Mouse (Mus musculus) left cerebral cortex, postnatal 14 days (tissue): Measurements from ENCODE around the gene Exoc3l. TPM values are rescaled to one million over a fixed set of nuclear protein-coding genes. Genes with fewer than 3 reads are reported as not detected.
A peak's percentile ranks its signal among the peaks of the same experiment; 100 is the strongest.
"Not testable (repeated sequence)": the region's sequence is repeated elsewhere in the genome, so short reads cannot be mapped to it uniquely, and the experiment has no call there.

Experiments
- DNase-seq, 2 experiments: peaks; one replicate each; pipeline ENCODE4 v3.0.0; 2021 to 2022; ENCODE audit warnings: low spot score in 2 of 2, mixed read lengths in 1 of 2
- intact Hi-C: fragments of 180-260 bp; cut with DNase I; formaldehyde crosslinking; loops from one replicate; pipeline ENCODE4 v1.15.1; 2025
- total RNA-seq, 2 experiments: library from RNA; stranded (reverse); gene quantifications; 2 replicates each; pipeline ENCODE4 v1.2.3; 2021

The Exoc3l gene
- total RNA-seq, 2 experiments from 2014 or later: 1.7 to 2.0 TPM

- intact Hi-C loops: no loop called here
Observed at GRCm38 (mm10) chr8:105297511-105298192, 1.8 kb upstream of the Exoc3l start, which contains the start of gene E2f4. TSS of gene E2f4 (plus strand) at chr8:105297663.

GRCm38 (mm10) chr8:105295256-105295655 is 645 bp downstream of the Exoc3l start:
- DNase-seq: no peak
- intact Hi-C loops: no loop called here

More at GRCm38 (mm10) chr8:105297511-105298192, 1.8 kb upstream of the Exoc3l start, which contains the start of gene E2f4:
- DNase-seq: peak; percentile 88 to 95

- no peak for DNase-seq
- intact Hi-C loops: loop anchor here (5.0 kb wide), 1 partner anchor 637 kb away; no protein-coding TSS in a partner anchor
Observed at GRCm38 (mm10) chr8:105294776-105295175, 1.1 kb downstream of the Exoc3l start.

GRCm38 (mm10) chr8:105293405-105293804 is 2.5 kb downstream of the Exoc3l start:
- intact Hi-C loops: loop anchor here (5.0 kb wide), 1 partner anchor 636 kb away; no protein-coding TSS in a partner anchor
- DNase-seq: no peak

- no peak for DNase-seq
- intact Hi-C loops: loop anchor here (5.0 kb wide), 1 partner anchor 635 kb away; no protein-coding TSS in a partner anchor
Observed at GRCm38 (mm10) chr8:105292471-105292870, 3.4 kb downstream of the Exoc3l start.

- intact Hi-C loops: loop anchor here (5.0 kb wide), 1 partner anchor 635 kb away; no protein-coding TSS in a partner anchor
- not testable (repeated sequence) for DNase-seq
Observed at GRCm38 (mm10) chr8:105291802-105292201, 4.1 kb downstream of the Exoc3l start.

GRCm38 (mm10) chr8:105291364-105291763 is 4.5 kb downstream of the Exoc3l start:
- intact Hi-C loops: loop anchor here (5.0 kb wide), 1 partner anchor 634 kb away; no protein-coding TSS in a partner anchor
- not testable (repeated sequence) for DNase-seq

- intact Hi-C loops: loop anchor here (5.0 kb wide), 1 partner anchor 633 kb away; no protein-coding TSS in a partner anchor
Observed at GRCm38 (mm10) chr8:105290554-105291314, 5.2 kb downstream of the Exoc3l start.

GRCm38 (mm10) chr8:105289805-105290460 is 6.0 kb downstream of the Exoc3l start, which contains the start of gene 4931428F04Rik:
TSS of gene 4931428F04Rik (minus strand) at chr8:105289864.
- intact Hi-C loops: loop anchor here (5.0 kb wide), 2 partner anchors 633 to 648 kb away; partner anchors contain the start of gene Ciao2b
- DNase-seq: peak in 1 of 2 experiments; percentile 61

More at GRCm38 (mm10) chr8:105290554-105291314, 5.2 kb downstream of the Exoc3l start:
- peak; percentile 70 to 79 for DNase-seq

- intact Hi-C loops: loop anchor here (5.0 kb wide), 1 partner anchor 647 kb away; the partner anchor contains the start of gene Ciao2b
Observed at GRCm38 (mm10) chr8:105288958-105289732, 6.8 kb downstream of the Exoc3l start.

GRCm38 (mm10) chr8:105288231-105288630 is 7.7 kb downstream of the Exoc3l start:
- no peak for DNase-seq
- intact Hi-C loops: loop anchor here (5.0 kb wide), 1 partner anchor 646 kb away; the partner anchor contains the start of gene Ciao2b

More at GRCm38 (mm10) chr8:105288958-105289732, 6.8 kb downstream of the Exoc3l start:
- peak; percentile 97 for DNase-seq

- no peak for DNase-seq
- intact Hi-C loops: loop anchor here (5.0 kb wide), 1 partner anchor 645 kb away; the partner anchor contains the start of gene Ciao2b
Observed at GRCm38 (mm10) chr8:105286907-105287306, 9.0 kb downstream of the Exoc3l start.

- no peak for DNase-seq
- intact Hi-C loops: loop anchor here (5.0 kb wide), 1 partner anchor 643 kb away; the partner anchor contains the start of gene Ciao2b
Observed at GRCm38 (mm10) chr8:105285514-105285913, 10.4 kb downstream of the Exoc3l start.

- no peak for DNase-seq
- intact Hi-C loops: no loop called here
Observed at GRCm38 (mm10) chr8:105283074-105283473, 12.8 kb downstream of the Exoc3l start.

GRCm38 (mm10) chr8:105282239-105282638 is 13.7 kb downstream of the Exoc3l start:
- no peak for DNase-seq
- intact Hi-C loops: no loop called here

GRCm38 (mm10) chr8:105281821-105282220 is 14.1 kb downstream of the Exoc3l start:
- no peak for DNase-seq
- intact Hi-C loops: no loop called here

GRCm38 (mm10) chr8:105280567-105280966 is 15.3 kb downstream of the Exoc3l start:
- intact Hi-C loops: no loop called here
- no peak for DNase-seq

GRCm38 (mm10) chr8:105278911-105279334 is 17.0 kb downstream of the Exoc3l start:
- DNase-seq: peak; percentile 82 to 83
- intact Hi-C loops: no loop called here
